Mouse (Mus musculus): Measurements from ENCODE around the gene Cyp4v3. TPM values are rescaled to one million over a fixed set of nuclear protein-coding genes. Genes with fewer than 3 reads are reported as not detected.

The Cyp4v3 gene
- polyA plus RNA-seq, 1 experiment = 2.9 TPM

DNA sequence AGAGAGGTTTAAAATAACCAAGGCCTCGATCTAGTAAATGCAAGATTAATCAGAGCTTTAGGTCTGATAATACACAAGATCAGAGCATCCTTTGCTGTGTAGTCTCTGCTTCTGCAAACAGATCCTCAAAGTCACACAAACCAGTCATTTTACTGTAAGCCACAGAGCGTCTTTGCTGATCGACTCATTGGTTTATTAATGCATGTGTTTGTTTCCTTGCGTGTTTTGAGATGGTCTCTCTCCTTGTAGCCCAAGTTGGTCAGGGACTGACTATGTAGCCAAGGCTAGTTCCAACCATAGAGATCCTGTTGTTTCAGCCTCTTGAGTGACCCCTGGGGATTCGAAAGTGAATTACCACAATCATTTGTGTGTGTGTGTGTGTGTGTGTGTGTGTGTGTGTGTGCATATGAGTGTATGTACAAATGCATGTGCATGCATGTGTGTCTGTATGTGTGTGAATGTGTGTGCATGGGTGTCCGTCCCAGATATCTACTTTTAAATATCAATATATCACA is 26.1 kb upstream of the Cyp4v3 start:
- 72% methylated on average over 6 of the region's 6 CpGs for WGBS
- H3K4me1 ChIP-seq (ENCODE audit: control insufficient read depth, insufficient read depth, low read length) = no peaks in the 10 kb centered on the region; the same call in 1 of the 2 replicates
- TF ChIP-seq CTCF (IDR thresholded peaks at IDR 0.05; ENCODE audit: control insufficient read depth, insufficient read depth, low read length) = no peak
- TF ChIP-seq POLR2A (IDR thresholded peaks at IDR 0.05; ENCODE audit: borderline replicate concordance, control insufficient read depth, low read depth, low read length) = no peak
- H3K27ac ChIP-seq (ENCODE audit: control insufficient read depth, insufficient read depth, low read depth, low read length, poor library complexity) = no peak overlapping the region
- no peak overlapping the region for H3K4me3 ChIP-seq (replicated peaks; ENCODE audit: control insufficient read depth, low read depth, low read length)

DNA sequence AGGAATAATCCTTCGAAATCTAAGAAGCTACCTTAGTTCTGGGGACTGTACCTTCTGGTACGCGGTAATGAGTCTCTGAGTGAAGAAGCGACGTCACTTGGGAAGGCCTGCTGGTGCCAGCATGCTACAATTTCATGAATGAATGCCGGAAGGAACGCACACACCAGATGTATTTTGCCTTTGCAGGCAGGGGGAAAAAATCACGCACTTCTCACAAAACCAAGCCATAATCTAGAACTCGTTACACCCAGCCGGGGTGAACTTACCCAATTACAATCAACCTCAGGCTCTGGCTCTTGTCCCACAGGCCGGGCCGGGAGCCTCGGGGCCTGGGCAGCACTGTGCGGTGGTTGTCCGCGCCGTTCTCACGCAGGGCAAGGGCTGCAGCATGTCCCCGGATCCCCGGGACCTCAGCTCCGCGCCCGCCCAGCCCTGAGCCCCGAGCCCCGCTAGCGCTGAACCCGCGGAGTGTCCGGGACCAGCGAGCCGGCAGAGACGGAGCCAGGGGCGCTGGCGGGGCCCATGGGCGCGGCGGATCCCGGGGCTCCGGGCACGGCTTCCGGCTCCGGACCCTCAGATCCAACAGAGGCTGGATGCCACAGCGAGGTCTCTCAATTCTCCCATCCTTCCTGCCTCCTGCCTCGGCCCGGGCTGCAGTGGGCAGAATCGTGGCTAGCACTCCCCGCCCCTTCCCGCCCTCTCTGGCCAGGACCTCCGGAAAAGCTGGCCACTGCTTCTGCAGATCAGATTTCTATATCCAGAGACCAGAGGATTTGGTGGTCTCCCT is 25.3 kb upstream of the Cyp4v3 start:
- H3K27ac ChIP-seq (ENCODE audit: control insufficient read depth, insufficient read depth, low read depth, low read length, poor library complexity) = no peak overlapping the region
- no peaks in the 10 kb centered on the region; the same call in 1 of the 2 replicates for H3K4me1 ChIP-seq (ENCODE audit: control insufficient read depth, insufficient read depth, low read length)
- 9% methylated on average over 49 of the region's 49 CpGs for WGBS
- TF ChIP-seq CTCF (IDR thresholded peaks at IDR 0.05; ENCODE audit: control insufficient read depth, insufficient read depth, low read length) = no peak
- no peak for TF ChIP-seq POLR2A (IDR thresholded peaks at IDR 0.05; ENCODE audit: borderline replicate concordance, control insufficient read depth, low read depth, low read length)
- H3K4me3 ChIP-seq (replicated peaks; ENCODE audit: control insufficient read depth, low read depth, low read length) = no peak overlapping the region

DNA sequence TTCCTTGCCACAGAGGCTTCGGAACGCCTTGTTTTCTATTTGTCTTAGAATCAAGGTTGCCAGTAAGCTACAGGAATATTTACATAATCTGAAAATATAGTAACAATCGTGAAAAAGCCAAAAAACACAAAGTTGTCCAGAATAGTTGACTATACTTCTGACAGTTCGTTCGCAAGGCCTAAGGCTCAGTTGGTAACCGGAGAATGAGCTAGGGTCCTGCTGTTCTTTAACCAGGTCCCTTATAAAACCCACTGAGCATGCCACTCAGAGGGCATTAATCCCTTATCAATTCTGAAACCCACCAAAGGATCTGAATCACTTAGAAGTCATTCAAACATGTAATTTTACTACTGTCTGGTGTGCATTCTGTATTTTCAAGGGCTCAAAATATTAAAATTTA is 22.8 kb upstream of the Cyp4v3 start:
- TF ChIP-seq POLR2A (IDR thresholded peaks at IDR 0.05; ENCODE audit: borderline replicate concordance, control insufficient read depth, low read depth, low read length) = no peak
- no peak for TF ChIP-seq CTCF (IDR thresholded peaks at IDR 0.05; ENCODE audit: control insufficient read depth, insufficient read depth, low read length)
- Histone ChIP-seq H3K4me3 (replicated peaks; ENCODE audit: control insufficient read depth, low read depth, low read length) (no peak overlapping the region), H3K4me1 (ENCODE audit: control insufficient read depth, insufficient read depth, low read length) (no peaks in the 10 kb centered on the region), H3K27ac (ENCODE audit: control insufficient read depth, insufficient read depth, low read depth, low read length, poor library complexity) (no peak overlapping the region)
- WGBS = 84% methylated on average over 6 of the region's 6 CpGs

DNA sequence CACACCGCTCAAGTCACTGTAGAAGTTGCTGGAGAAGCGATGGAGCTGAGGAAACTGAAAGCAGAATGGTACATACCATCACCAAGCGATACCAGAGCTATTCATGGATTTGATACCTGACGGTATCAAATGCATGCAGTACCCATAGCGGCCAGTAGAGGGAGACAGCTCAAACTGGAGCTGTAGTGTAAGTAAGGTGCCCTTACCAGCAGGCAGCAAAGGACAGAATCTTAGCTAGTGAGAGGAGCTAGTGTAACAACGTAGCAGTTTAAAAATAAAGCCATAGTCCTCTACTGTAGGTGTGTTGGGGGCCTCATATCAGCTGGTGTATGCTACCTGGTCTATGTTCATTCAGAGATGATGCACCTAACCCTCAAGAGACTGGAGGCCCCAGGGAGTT is 12.0 kb upstream of the Cyp4v3 start:
- no peak overlapping the region for H3K4me3 ChIP-seq (replicated peaks; ENCODE audit: control insufficient read depth, low read depth, low read length)
- TF ChIP-seq POLR2A (IDR thresholded peaks at IDR 0.05; ENCODE audit: borderline replicate concordance, control insufficient read depth, low read depth, low read length) (no peak), CTCF (IDR thresholded peaks at IDR 0.05; ENCODE audit: control insufficient read depth, insufficient read depth, low read length) (peak; percentile 73)
- H3K4me1 ChIP-seq (ENCODE audit: control insufficient read depth, insufficient read depth, low read length) = peaks cover 2% of the 10 kb centered on the region
- 10% methylated on average over 6 of the region's 6 CpGs for WGBS
- no peak overlapping the region for H3K27ac ChIP-seq (ENCODE audit: control insufficient read depth, insufficient read depth, low read depth, low read length, poor library complexity)

DNA sequence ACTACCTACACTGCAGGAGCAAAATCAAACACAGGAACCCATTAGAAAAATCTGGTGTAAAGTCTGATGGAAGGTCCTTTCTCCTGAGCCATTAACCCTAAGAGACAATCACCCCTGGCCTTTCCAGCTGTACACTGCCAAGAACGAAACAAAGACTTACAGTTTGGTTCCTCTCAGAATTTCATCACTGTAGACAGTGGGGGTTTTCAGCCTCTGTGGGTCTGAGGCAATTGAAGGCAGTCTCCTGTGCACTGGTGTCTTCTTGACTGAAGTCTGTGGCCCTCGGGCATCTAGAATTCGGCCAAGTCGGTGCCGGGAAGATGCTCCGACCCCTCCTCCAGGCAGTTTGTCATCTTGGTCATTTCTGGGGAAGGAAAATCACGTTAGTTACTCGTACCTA is 11.3 kb upstream of the Cyp4v3 start:
- H3K27ac ChIP-seq (ENCODE audit: control insufficient read depth, insufficient read depth, low read depth, low read length, poor library complexity) = no peak overlapping the region
- H3K4me1 ChIP-seq (ENCODE audit: control insufficient read depth, insufficient read depth, low read length) = peaks cover 2% of the 10 kb centered on the region
- WGBS = 68% methylated on average over 8 of the region's 8 CpGs
- H3K4me3 ChIP-seq (replicated peaks; ENCODE audit: control insufficient read depth, low read depth, low read length) = no peak overlapping the region
- no peak for TF ChIP-seq CTCF (IDR thresholded peaks at IDR 0.05; ENCODE audit: control insufficient read depth, insufficient read depth, low read length)

DNA sequence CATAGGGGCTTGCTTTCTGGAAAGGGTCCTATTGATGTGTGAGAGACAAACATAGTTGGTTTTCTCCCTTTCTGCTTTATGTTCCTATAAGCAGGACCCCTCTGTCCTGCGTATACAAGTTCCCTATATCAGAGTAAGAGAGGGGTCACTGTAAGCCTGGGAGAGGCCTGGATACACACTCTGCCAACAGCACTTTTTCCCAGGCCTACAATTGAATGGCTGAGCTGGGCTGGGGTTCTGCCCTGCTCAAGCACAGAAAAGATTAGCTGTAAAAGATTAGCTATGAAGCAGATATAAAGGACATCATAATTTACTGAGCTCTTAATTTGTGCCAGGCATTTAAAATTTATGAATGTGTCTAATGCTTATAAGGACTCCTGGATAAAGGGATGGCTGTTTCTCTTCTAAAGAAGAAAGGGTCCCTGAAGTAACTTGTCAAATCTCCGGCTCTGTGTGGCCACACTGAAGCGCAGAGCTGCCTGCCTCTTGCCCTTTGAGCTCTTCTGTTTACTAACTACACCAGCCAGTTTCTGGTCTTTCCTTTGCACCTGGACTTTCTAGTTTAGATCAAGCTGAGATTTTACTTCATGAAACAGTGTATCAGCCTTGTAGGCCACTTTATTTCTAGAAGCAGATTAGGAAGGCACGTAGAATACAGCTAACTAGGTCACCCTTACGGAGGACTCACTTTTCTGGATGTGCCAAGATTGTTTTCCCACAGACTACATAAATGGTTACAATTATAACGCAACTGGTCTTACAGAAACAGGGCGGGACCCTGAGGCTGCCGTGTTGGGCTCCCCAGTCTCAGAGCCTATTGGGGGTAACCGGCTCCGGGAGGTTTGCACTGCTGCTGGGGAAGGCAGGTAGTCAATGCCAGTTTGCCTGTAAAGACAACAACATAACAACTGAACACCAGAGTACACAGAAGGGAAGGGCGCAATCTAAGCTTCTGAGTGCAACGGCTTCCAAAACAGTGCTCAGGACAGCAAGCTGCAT is 8.9 kb upstream of the Cyp4v3 start:
- 82% methylated on average over 12 of the region's 12 CpGs for WGBS
- Histone ChIP-seq H3K4me1 (ENCODE audit: control insufficient read depth, insufficient read depth, low read length) (peaks cover 2% of the 10 kb centered on the region), H3K4me3 (replicated peaks; ENCODE audit: control insufficient read depth, low read depth, low read length) (no peak overlapping the region), H3K27ac (ENCODE audit: control insufficient read depth, insufficient read depth, low read depth, low read length, poor library complexity) (no peak overlapping the region)
- TF ChIP-seq CTCF (IDR thresholded peaks at IDR 0.05; ENCODE audit: control insufficient read depth, insufficient read depth, low read length) = no peak
- no peak for TF ChIP-seq POLR2A (IDR thresholded peaks at IDR 0.05; ENCODE audit: borderline replicate concordance, control insufficient read depth, low read depth, low read length)

DNA sequence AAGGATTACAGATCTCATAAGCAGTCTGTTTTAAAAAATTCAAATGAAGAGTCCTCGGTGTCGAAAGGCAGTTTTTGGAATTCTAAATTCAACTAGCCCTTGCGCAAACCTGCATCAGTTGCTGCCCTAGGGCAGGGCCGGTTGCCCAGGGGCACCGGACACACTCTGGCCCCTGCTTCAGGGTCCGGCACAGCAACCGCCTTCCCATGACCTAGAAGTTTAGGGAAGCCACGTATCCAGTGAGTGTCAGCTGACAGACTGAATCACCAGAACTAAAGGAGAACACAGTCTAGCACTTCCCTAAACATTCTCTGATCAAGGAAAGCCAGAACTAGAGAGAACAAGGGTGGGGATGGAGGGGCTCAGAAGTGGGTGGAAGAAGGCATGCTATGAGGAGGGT is 477 bp upstream of the Cyp4v3 start:
- 4% methylated on average over 8 of the region's 8 CpGs for WGBS
- H3K4me1 ChIP-seq (ENCODE audit: control insufficient read depth, insufficient read depth, low read length) = no peaks in the 10 kb centered on the region
- peak overlapping the region; percentile 87 for H3K4me3 ChIP-seq (replicated peaks; ENCODE audit: control insufficient read depth, low read depth, low read length)
- TF ChIP-seq POLR2A (IDR thresholded peaks at IDR 0.05; ENCODE audit: borderline replicate concordance, control insufficient read depth, low read depth, low read length) = no peak
- TF ChIP-seq CTCF (IDR thresholded peaks at IDR 0.05; ENCODE audit: control insufficient read depth, insufficient read depth, low read length) = no peak
- H3K27ac ChIP-seq (ENCODE audit: control insufficient read depth, insufficient read depth, low read depth, low read length, poor library complexity) = peak overlapping the region; percentile 26

DNA sequence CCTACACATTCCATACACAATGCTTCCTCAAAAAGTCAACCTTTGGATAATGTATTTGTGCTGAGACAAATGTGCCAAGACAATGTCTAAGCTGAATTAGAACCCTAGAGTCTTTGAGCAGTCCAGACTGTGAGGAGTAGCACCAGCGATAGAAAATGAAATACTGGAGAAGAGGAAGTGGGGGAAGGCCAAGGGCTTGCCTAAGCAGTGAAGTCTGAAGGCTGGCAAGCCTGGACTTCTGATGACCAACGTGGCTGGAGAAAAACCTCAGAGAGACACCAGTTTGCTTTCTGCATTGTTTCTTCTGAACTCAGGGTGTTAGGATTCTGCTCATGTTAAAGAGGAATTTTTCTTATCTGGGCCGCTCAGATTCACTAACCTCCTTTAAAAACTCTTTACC is 2.2 kb downstream of the Cyp4v3 start:
- no peak overlapping the region for H3K4me3 ChIP-seq (replicated peaks; ENCODE audit: control insufficient read depth, low read depth, low read length)
- no peak overlapping the region for H3K27ac ChIP-seq (ENCODE audit: control insufficient read depth, insufficient read depth, low read depth, low read length, poor library complexity)
- WGBS = 27% methylated on average over 3 of the region's 3 CpGs

More for the DNA sequence above, 2.2 kb downstream of the Cyp4v3 start:
- H3K4me1 ChIP-seq (ENCODE audit: control insufficient read depth, insufficient read depth, low read length) = no peaks in the 10 kb centered on the region
- TF ChIP-seq POLR2A (IDR thresholded peaks at IDR 0.05; ENCODE audit: borderline replicate concordance, control insufficient read depth, low read depth, low read length) (no peak), CTCF (IDR thresholded peaks at IDR 0.05; ENCODE audit: control insufficient read depth, insufficient read depth, low read length) (no peak)

All from bone marrow, adult 2 months (tissue).